ENCODE assay signal across 11 mouse cellular contexts in the genomic region with DNA sequence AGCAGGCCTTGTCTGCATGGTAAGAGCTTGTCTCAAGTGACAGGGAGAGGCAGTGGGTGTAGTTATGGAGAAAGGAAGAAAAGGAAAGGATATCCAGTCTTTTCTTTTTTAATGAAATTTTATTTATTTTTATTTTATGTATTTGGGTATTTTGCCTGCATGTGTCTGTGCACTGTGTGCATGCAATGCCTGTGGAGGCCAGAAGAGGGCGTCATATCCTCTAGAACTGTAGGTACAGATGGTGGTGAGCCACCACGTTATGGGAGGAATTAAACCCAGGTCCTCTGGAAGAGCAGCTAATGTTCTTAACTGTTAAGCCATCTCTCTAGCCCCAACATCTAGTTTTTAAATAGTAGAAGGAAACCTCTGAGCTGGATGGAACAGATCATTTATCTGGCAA. TPM values are rescaled to one million over a fixed set of nuclear protein-coding genes. Genes with fewer than 3 reads are reported as not detected.
DNase-seq lines count a peak whose midpoint lies in the region; ATAC-seq and TF ChIP-seq lines count a peak whose summit lies in the region.
"Had no signal": no experiment of that assay in that cellular context is flagged by ENCODE, and none has a peak within 500 bp of the region (broad histone marks: within the 10 kb centered on the region; RNA-seq: fewer than 3 reads in every experiment).

No protein-coding gene starts in this region.

- DNase-seq in heart, postnatal 36 days: no peak
- no peak for DNase-seq in testis, postnatal 10 days (ENCODE audit: low spot score)
- DNase-seq in liver, postnatal 0 days: no peak
- no peak for DNase-seq in cerebellum, adult 18-20 months
- no peak for DNase-seq in layer of hippocampus, postnatal 36 days
- DNase-seq: kidney, adult 9 months had no signal

- no peaks in the 10 kb centered on the region for H3K36me3 ChIP-seq in heart, embryonic 15.5 days
- H3K36me3 ChIP-seq in testis, adult 2 months (ENCODE audit: control insufficient read depth, insufficient read depth, low read length): no peaks in the 10 kb centered on the region
- H3K36me3 ChIP-seq in liver, postnatal 0 days (replicated peaks; ENCODE audit: insufficient read depth, low read length): no peaks in the 10 kb centered on the region
- no peaks in the 10 kb centered on the region for H3K36me3 ChIP-seq in hindbrain, embryonic 12.5 days
- H3K36me3 ChIP-seq: forebrain, embryonic 12.5 days; midbrain, embryonic 13.5 days had no signal

- no peaks in the 10 kb centered on the region for H3K27me3 ChIP-seq in heart, embryonic 15.5 days
- no peaks in the 10 kb centered on the region for H3K27me3 ChIP-seq in testis, adult 2 months (ENCODE audit: control insufficient read depth, insufficient read depth, low read length)
- no peaks in the 10 kb centered on the region for H3K27me3 ChIP-seq in liver, postnatal 0 days (ENCODE audit: insufficient read depth, low read length)
- no peaks in the 10 kb centered on the region for H3K27me3 ChIP-seq in hindbrain, embryonic 12.5 days
- H3K27me3 ChIP-seq: forebrain, embryonic 12.5 days; midbrain, embryonic 13.5 days had no signal

- no peak for ATAC-seq in heart, embryonic 15.5 days (replicated peaks; ENCODE audit: insufficient number of reproducible peaks, insufficient read depth, low FRiP score, low read depth)
- ATAC-seq in liver, postnatal 0 days: no peak
- no peak for ATAC-seq in hindbrain, embryonic 12.5 days (ENCODE audit: low FRiP score)
- ATAC-seq: midbrain, embryonic 13.5 days had no signal

- intact Hi-C loops in heart, postnatal 36 days (cut with DNase I): no loop called here

- no peaks in the 10 kb centered on the region for H3K9me3 ChIP-seq in heart, embryonic 15.5 days (replicated peaks)
- H3K9me3 ChIP-seq in liver, postnatal 0 days (ENCODE audit: low read length): no peaks in the 10 kb centered on the region
- no peaks in the 10 kb centered on the region for H3K9me3 ChIP-seq in hindbrain, embryonic 12.5 days (replicated peaks)
- H3K9me3 ChIP-seq: forebrain, embryonic 12.5 days; midbrain, embryonic 13.5 days had no signal

- H3K27ac ChIP-seq in heart, embryonic 15.5 days: no peak overlapping the region
- no peak overlapping the region for H3K27ac ChIP-seq in testis, adult 2 months (ENCODE audit: control insufficient read depth, insufficient read depth, low read depth, low read length)
- H3K27ac ChIP-seq in liver, postnatal 0 days (ENCODE audit: low read depth): no peak overlapping the region
- no peak overlapping the region for H3K27ac ChIP-seq in hindbrain, embryonic 12.5 days
- H3K27ac ChIP-seq: forebrain, embryonic 12.5 days; midbrain, embryonic 13.5 days had no signal

- no peak overlapping the region for H3K4me2 ChIP-seq in heart, embryonic 15.5 days
- H3K4me2 ChIP-seq in liver, postnatal 0 days (ENCODE audit: low read depth, low read length): peak overlapping the region; percentile 48
- H3K4me2 ChIP-seq in hindbrain, embryonic 12.5 days (replicated peaks): no peak overlapping the region
- H3K4me2 ChIP-seq: forebrain, embryonic 12.5 days; midbrain, embryonic 13.5 days had no signal

- H3K4me3 ChIP-seq in heart, embryonic 15.5 days: no peak overlapping the region
- H3K4me3 ChIP-seq in testis, adult 2 months (ENCODE audit: control insufficient read depth, low read depth, low read length): no peak overlapping the region
- peak overlapping the region; percentile 46 for H3K4me3 ChIP-seq in liver, postnatal 0 days (ENCODE audit: low read depth, low read length)
- no peak overlapping the region for H3K4me3 ChIP-seq in hindbrain, embryonic 12.5 days
- H3K4me3 ChIP-seq: forebrain, embryonic 12.5 days; midbrain, embryonic 13.5 days had no signal

- whole genome bisulfite sequencing in heart, embryonic 15.5 days: 33% methylated on average over 2 of the region's 2 CpGs
- 23% methylated on average over 2 of the region's 2 CpGs for WGBS in liver, postnatal 0 days (ENCODE audit: insufficient replicate concordance)
- 48% methylated on average over 2 of the region's 2 CpGs for WGBS in hindbrain, embryonic 12.5 days

- peaks cover 21% of the 10 kb centered on the region for H3K4me1 ChIP-seq in heart, embryonic 15.5 days (replicated peaks)
- H3K4me1 ChIP-seq in testis, adult 2 months (ENCODE audit: control insufficient read depth, insufficient read depth, low read length): peaks cover 10% of the 10 kb centered on the region
- H3K4me1 ChIP-seq in liver, postnatal 0 days (ENCODE audit: insufficient read depth): peaks cover 3% of the 10 kb centered on the region; the same call in 1 of the 2 replicates
- H3K4me1 ChIP-seq in hindbrain, embryonic 12.5 days: peaks cover 13% of the 10 kb centered on the region

- no peak for TF ChIP-seq EP300 in liver, postnatal 0 days (IDR thresholded peaks at IDR 0.05; ENCODE audit: low read depth)

- 0 out of 2 replicates have a peak overlapping the region, but pooled peaks have one; percentile 12 for H3K9ac ChIP-seq in heart, embryonic 15.5 days
- H3K9ac ChIP-seq in liver, postnatal 0 days (replicated peaks): no peak overlapping the region
- H3K9ac ChIP-seq in hindbrain, embryonic 12.5 days: no peak overlapping the region
- H3K9ac ChIP-seq: forebrain, embryonic 12.5 days; midbrain, embryonic 13.5 days had no signal

- TF ChIP-seq POLR2A in testis, adult 2 months (IDR thresholded peaks at IDR 0.05; ENCODE audit: control insufficient read depth, low read depth, low read length): no peak

- peak; percentile 47; the same call in 1 of the 2 replicates for TF ChIP-seq CTCF in testis, adult 2 months (IDR thresholded peaks at IDR 0.05; ENCODE audit: control insufficient read depth, insufficient read depth, insufficient replicate concordance, low read depth, low read length)
- TF ChIP-seq CTCF in liver, postnatal 0 days (IDR thresholded peaks at IDR 0.05; ENCODE audit: low read depth): peak; percentile 57

RNA-seq across cellular contexts. Expression of a gene that starts 2.3 kb away (rescaled TPM):
- polyA plus RNA-seq in heart, embryonic 15.5 days (2015; fragmentation: Nextera tagmentation; extraction: Ambion mirVana): 1.8 and 3.3 TPM in 2 replicates
- 1 to 10 TPM; 1.1 TPM for total RNA-seq in heart, postnatal 36 days (2021)
- 3.6 and 4.8 TPM in 2 replicates for polyA plus RNA-seq in testis, adult 2 months (2012; rRNA removed)
- 5.5 and 6.0 TPM in 2 replicates for polyA plus RNA-seq in liver, postnatal 0 days (2015; fragmentation: Nextera tagmentation; extraction: Ambion mirVana)
- polyA plus RNA-seq in hindbrain, embryonic 12.5 days (2016; fragmentation: Nextera tagmentation; extraction: Ambion mirVana): 0.57 and 0.88 TPM in 2 replicates
- 1 to 10 TPM; 2.7 to 3.7 TPM for total RNA-seq in layer of hippocampus, postnatal 36 days (2021)

RNA-seq across cellular contexts. Expression of a gene that starts 50.5 kb away (rescaled TPM):
- polyA plus RNA-seq in heart, embryonic 15.5 days (2015; fragmentation: Nextera tagmentation; extraction: Ambion mirVana): 123 and 130 TPM in 2 replicates
- 10 to 100 TPM; 26.7 to 29.1 TPM for total RNA-seq in heart, postnatal 36 days (2021)
- 18.3 and 18.6 TPM in 2 replicates for polyA plus RNA-seq in testis, adult 2 months (2012; rRNA removed)
- 30.1 and 30.5 TPM in 2 replicates for polyA plus RNA-seq in liver, postnatal 0 days (2015; fragmentation: Nextera tagmentation; extraction: Ambion mirVana)
- 345 and 362 TPM in 2 replicates for polyA plus RNA-seq in hindbrain, embryonic 12.5 days (2016; fragmentation: Nextera tagmentation; extraction: Ambion mirVana)
- 10 to 100 TPM; 90.4 to 99.0 TPM for total RNA-seq in layer of hippocampus, postnatal 36 days (2021)
